Mouse (Mus musculus) gastrocnemius, postnatal 4 days (tissue): ENCODE results near the gene Plppr3. TPM values are rescaled to one million over a fixed set of nuclear protein-coding genes. Genes with fewer than 3 reads are reported as not detected.
A peak's percentile ranks its signal among the peaks of the same experiment; 100 is the strongest.

Experiments used
- DNase-seq, 2 experiments: peaks; one replicate each; pipeline ENCODE4 v3.0.0; 2021 to 2022; ENCODE audit warnings: low spot score in 2 of 2, mixed read lengths in 2 of 2
- total RNA-seq, 2 experiments: library from RNA; stranded (reverse); gene quantifications; 2 replicates each; pipeline ENCODE4 v1.2.3; 2021

Plppr3 gene
- total RNA-seq, 2 experiments from 2014 or later: 1.2 to 1.3 TPM

GRCm38 (mm10) chr10:79853860-79854795, 20.3 kb downstream of the Plppr3 start, which contains the start of gene Ptbp1:
Gene Ptbp1 (plus strand): TSS chr10:79854427.
- DNase-seq: peak; percentile 98 to 100

DNA sequence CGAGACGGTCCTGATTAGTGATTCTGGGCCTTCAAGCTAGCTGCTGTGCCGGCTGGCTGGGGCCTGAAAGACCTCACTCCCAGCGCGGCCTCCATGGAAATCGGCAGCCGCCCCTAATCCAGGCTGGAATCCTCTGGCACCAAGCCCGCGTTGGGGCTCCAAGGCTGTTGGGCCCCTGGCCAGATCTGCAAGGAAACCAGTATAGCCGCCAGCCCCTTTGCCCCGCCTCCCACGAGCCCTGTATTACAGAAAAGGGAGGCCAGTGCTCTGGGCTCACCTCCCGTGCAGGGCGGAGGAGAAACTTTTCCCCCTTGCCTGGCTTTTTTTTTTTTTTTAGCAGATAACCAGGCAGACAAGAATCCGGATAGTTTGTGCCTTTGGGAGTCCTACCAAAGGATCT, 21.0 kb downstream of the Plppr3 start:
- peak; percentile 99 to 100 for DNase-seq

GRCm38 (mm10) chr10:79852827-79853226, 21.6 kb downstream of the Plppr3 start:
- no peak for DNase-seq

- no peak for DNase-seq
Observed at GRCm38 (mm10) chr10:79852107-79852789, 22.2 kb downstream of the Plppr3 start.

- DNase-seq: no peak
Observed at GRCm38 (mm10) chr10:79851653-79852052, 22.8 kb downstream of the Plppr3 start.

DNA sequence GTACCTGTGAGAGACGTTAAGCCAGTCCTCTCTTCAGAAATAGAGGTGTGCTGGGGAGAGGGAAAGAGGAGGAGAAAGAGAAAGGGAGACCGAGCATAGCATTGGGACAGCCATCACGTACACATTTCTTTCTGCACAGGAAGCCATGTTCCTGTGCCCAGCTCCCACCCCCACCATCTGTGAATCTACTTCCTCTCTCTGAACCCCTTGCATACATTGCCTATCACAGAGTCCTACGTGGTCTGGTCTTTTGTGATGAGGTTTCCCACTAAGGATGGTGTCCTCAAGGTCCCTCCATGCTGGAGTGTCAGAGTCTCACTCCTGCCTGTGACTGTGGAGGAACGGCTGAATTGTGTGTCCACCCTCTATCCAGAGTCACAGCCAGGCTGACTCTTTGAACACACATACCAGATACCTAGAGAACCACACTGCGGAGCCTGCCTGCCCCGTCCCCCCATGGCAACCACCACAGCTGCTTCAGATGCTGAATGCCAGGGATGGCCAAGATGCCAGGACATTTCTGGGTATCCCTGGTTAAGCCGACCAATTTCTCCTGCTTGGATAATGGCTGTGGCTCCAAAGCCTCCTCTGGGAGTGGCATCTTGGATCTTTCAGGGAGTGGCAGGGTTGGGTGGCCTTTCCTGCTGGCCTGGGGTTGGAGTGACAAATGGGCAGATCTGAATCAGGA, 24.3 kb downstream of the Plppr3 start:
- DNase-seq: no peak

DNA sequence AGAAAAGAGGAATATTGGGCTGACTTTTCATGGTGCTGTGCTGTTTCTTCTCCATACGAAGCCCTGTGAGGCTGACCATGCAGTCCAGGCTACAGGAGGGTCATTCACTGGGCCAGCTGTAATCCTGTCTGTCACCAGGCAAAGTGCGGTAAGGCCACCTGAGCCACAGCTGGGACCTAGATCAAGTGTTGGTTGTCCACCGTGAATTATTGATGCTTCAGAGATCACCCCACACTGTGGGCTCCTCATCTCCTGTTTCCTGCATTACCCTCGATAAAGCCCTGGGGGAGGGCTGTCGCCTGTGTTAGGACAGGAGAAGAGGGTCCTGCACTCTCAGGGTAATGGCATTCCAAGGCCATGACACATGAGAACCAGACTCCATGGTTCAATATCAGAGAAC, 27.9 kb downstream of the Plppr3 start:
- no peak for DNase-seq

- no peak for DNase-seq
Observed at GRCm38 (mm10) chr10:79843476-79843875, 31.0 kb downstream of the Plppr3 start.

DNA sequence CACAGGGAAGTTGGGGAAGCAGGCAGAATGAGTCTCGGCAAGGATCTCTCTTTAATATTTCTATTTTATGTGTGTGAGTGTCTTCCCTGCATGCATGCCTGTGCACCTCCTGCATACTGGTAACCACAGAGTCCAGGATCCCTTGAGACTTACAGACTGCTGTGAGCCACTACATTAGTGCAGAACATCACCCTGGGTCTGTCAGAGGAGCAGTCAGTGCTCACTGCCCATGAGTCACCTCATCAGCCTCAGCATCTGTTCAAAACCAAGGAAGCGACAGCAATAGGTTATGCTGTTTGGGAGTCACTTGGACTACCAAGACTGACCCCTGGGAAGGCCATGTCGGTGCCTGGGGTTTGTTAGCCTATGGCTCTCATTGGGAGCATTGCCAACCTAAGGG, 32.1 kb downstream of the Plppr3 start:
- no peak for DNase-seq

GRCm38 (mm10) chr10:79840644-79841551, 33.5 kb downstream of the Plppr3 start:
- DNase-seq: peak in 1 of 2 experiments; percentile 59

DNA sequence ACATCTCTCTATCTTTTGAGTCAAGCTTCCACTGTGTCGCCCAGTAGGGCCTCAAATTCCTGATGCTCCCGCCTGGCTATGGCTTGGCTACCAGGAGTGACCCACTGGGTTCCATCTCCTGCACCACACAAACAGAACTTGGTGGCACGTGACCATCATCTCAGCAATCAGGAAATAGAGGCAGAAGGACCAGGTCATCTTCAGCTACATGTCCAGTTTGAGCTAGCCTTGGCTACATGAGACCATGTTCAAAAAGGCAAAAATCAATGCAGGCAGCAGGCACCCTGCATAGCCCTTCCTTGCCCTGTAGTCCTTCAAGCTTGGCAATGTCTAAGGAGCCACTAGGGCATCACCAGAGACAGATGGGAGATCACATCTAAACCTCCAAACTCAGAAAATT, 34.3 kb downstream of the Plppr3 start:
- DNase-seq: no peak

DNA sequence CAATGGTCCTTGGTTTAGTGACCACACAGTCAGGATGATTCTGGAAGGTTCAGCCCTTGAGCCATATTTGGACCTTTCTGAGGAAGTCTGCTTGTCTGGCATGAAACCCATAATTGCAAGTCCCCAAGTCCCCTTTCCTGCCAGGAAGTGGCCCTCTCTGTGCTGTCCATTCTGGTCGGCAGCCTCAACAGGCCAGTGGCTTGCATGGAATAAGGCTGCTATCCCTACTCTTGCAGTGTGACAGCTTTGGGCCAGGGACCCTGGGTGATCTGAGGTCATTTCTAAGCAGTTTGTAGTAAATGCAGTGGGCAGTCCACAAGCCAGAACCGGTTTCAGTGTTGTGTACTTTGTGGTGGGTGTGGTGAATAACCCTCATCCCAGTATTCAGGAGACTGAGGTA, 36.3 kb downstream of the Plppr3 start:
- DNase-seq: no peak

GRCm38 (mm10) chr10:79836918-79837317, 37.5 kb downstream of the Plppr3 start:
- no peak for DNase-seq

- peak in 1 of 2 experiments; percentile 79 for DNase-seq
Observed at GRCm38 (mm10) chr10:79834769-79835398, 39.5 kb downstream of the Plppr3 start.

DNA sequence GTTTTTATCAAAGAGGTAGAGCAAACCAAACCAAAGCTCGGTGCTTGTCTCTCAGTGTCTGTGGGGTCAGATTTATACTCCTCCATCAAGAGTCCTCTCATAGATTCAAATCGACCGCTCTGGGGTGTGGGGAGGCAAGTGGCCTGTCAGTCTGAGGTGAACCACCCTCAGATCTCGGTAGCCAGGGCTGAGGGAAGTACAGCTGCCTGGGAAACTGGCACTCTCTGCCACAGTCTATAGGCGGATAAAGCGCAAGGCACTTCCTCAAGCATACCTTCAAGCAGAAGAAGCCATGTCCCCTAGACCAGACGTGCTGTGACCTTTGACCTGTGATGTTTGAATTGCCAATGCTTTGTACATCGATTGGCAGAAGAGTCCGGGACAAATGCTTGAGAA, 41.6 kb downstream of the Plppr3 start:
- DNase-seq: no peak

DNA sequence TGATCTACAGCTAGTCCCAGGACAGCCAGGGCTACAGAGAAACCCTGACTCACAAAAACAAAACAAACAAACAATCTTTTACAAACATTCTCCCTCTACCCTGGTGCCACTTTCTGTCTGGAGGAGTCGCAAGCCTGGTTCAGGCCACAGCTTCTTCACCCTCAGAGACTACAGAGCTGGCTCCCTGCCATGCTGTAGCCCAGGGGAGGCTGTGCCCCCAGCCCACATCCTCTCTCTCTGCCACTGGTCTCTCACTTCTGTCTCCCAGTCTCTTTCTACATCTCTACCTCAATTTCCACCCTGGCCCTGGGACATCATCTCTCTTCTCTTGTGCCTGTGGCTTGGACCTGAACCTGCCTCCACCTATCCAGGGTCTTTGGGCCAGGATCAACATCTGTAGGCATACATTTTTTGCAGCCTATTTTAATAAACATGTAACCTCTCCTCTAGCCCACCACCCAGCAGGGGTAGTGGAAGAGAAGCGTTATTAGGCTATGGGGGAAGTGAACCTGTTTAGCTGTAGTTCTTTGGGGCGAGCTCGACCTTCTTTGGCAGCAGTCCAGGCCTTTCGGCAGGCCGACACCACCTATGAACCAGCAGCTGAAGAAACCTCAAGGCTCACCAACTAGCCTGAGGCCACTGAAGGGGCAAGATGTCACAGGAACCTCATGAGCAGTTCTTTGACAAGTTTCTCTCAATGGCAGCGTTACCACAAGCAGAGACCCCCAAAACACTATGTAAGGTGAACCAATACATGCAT, 42.2 kb downstream of the Plppr3 start:
- DNase-seq: no peak

DNA sequence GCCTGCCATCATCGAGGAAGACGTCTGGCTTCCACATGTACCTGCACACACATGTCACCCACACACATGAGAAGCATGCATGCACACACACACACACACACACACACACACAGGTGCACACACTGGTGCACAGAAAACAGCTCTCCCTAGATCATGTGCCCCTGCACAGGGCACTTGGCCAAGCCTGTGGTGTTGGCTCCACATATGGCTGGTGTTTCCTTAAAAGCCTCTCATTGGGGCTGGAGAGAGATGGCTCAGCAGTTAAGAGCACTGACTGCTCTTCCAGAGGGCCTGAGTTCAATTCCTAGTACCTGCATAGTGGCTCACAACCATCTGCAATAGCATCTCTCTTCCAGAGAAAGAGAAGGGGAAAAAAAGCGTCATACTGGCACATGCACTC, 42.9 kb downstream of the Plppr3 start:
- DNase-seq: no peak

DNA sequence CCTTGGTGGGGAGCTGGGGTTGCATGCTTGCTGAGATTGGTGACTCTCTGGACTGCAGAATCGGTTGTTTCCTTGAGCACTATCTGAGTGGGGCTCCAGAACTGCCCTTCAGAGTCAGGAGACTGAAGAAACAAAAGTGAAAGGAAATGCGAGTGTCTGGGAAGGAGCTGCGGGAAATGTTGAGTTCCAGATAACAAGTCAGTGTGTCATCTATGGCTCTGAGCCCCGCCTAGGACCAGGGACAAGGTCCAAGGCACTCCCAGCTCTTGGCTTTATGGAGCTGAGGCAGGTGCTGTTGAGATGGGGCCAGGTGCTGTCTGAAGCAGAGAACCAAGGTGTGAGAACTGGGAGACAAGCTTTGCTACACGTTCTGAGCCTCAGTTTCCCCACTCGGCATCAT, 50.0 kb downstream of the Plppr3 start:
- no peak for DNase-seq

- DNase-seq: no peak
Observed at GRCm38 (mm10) chr10:79823011-79823410, 51.4 kb downstream of the Plppr3 start.
